Mouse (Mus musculus): ENCODE measurements around the gene Haspin.
"Not testable (repeated sequence)": the region's sequence is repeated elsewhere in the genome, so short reads cannot be mapped to it uniquely, and the experiment has no call there.

Haspin gene

GRCm38 (mm10) chr11:73144261-73144681 lies 6.2 kb upstream of the Haspin start:
- CTCF ChIA-PET: no interaction called here

GRCm38 (mm10) chr11:73137116-73137515 lies 978 bp downstream of the Haspin start:
- CTCF ChIA-PET: no interaction called here

DNA sequence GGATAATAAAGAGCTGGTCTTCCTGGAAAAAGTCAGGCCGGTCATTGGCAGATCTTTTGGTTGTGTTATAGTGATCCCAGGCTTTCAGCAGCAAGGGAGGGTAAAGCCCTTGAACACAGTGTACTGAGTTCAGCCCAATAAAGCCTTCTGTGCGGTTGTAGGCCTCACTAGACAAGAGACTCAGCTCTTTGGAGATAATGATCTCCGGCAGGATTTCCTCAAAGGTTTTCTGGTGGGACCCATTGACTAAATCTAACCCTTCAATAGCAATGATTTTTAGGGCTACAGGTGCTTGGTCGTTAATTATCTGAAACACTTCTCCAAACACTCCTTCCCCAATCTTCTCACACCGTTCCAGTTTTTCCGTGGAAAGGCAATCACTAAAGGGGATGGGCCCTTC lies 1.5 kb downstream of the Haspin start:
- CTCF ChIA-PET: no interaction called here

GRCm38 (mm10) chr11:73134222-73134621 lies 3.9 kb downstream of the Haspin start:
- CTCF ChIA-PET: no interaction called here

- CTCF ChIA-PET: no interaction called here
These were observed 5.1 kb downstream of the Haspin start for GRCm38 (mm10) chr11:73132999-73133398.

GRCm38 (mm10) chr11:73131020-73131419 lies 7.1 kb downstream of the Haspin start:
- CTCF ChIA-PET: no interaction called here

GRCm38 (mm10) chr11:73126495-73126894 lies 11.6 kb downstream of the Haspin start:
- CTCF ChIA-PET: no interaction called here

DNA sequence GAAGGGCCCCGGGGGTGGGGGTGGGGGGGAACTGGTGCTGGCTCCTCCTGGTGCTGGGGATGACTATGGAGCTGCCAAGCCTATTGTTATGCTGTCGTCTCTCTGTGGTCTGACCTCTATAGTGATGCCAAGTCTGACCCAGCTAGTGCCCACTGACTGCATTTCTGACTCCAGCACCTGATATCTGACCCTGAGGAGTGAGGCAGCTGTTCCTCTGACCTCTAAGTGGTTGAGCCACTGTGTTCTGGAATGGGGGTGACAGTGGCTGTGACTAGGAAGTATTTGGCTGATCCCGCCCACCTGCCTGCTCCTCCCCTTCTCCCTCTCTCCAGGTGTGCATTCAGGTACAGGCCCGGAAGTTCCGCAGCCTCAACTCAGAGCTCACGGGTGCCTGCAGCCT lies 26.7 kb downstream of the Haspin start:
- CTCF ChIA-PET: no interaction called here

GRCm38 (mm10) chr11:73109941-73110340 lies 28.2 kb downstream of the Haspin start:
- CTCF ChIA-PET: no interaction called here

- CTCF ChIA-PET: no interaction called here
These were observed 29.0 kb downstream of the Haspin start for GRCm38 (mm10) chr11:73108898-73109625.

DNA sequence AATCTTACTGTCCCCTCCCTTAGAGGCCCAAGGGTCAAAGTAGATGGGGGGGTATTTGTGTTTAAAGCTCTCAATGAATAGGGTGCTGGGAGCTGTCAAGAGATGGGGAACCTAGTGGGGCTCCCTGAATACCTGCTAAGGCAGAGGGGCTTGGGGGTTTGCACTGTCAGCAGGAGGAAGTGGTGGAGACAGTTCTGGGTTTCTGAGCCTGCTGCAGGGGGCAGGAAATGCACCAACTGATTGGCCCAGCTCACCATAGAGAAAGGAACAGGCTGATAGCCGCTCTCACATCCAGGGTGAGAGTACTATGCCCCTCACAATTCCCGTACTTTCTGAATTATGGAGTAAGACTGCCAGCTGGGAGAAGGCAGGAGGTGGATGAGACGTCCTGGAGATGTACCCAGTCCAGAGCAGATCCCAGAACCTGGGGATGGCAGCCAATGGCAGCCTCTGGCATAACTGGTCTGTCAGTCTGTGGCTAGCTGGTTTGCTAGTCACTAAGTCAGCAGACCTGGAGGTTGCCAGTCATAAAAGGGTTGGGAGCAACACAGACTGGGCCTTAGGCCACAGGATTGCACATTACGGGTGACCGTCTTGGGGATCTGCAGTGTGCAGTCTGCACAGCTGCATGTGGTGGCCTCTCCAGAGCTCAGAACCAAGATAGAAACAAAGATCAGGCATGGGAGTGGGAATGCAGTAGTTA lies 29.7 kb downstream of the Haspin start:
- CTCF ChIA-PET: no interaction called here

DNA sequence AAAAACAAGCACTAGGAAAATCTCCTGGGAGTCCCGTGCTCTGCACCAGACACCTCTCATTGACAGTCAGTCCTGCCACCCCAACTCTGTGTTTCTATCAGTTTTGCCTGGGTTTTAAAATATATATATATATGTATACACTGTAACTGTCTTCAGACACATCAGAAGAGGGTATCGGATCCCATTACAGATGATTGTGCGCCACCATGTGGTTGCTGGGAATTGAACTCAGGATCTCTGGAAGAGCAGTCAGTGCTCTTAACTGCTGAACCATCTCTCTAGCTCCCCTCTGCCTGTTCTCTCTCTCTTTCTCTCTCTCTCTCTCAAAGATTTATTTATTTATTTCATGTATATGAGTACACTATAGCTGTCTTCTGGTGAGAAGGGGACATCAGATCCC lies 30.7 kb downstream of the Haspin start:
- CTCF ChIA-PET: not testable (repeated sequence)

- CTCF ChIA-PET: interaction anchor here (0.7 kb wide), 1 partner anchor 28 kb away, joined by 5 read pairs; no protein-coding TSS in a partner anchor
These were observed 32.8 kb downstream of the Haspin start for GRCm38 (mm10) chr11:73105246-73105645.

DNA sequence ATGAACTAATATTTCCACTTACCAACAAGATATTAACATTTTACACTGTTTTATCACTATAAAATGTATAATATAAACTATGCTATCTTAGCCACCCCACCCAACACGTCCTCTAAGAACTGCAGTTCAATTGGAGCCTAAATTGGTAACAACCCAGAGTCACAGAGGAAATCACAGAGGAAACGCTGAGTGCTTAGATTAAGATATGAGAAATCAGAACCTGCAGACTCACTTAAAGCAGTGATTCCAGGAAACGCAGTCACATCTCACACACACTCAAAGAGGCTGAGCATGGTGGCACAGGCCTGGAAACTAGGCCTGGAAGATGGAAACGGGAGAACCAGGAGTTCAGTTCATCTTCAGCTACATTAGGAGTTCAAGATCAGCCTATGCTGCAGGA lies 36.8 kb downstream of the Haspin start:
- CTCF ChIA-PET: no interaction called here

DNA sequence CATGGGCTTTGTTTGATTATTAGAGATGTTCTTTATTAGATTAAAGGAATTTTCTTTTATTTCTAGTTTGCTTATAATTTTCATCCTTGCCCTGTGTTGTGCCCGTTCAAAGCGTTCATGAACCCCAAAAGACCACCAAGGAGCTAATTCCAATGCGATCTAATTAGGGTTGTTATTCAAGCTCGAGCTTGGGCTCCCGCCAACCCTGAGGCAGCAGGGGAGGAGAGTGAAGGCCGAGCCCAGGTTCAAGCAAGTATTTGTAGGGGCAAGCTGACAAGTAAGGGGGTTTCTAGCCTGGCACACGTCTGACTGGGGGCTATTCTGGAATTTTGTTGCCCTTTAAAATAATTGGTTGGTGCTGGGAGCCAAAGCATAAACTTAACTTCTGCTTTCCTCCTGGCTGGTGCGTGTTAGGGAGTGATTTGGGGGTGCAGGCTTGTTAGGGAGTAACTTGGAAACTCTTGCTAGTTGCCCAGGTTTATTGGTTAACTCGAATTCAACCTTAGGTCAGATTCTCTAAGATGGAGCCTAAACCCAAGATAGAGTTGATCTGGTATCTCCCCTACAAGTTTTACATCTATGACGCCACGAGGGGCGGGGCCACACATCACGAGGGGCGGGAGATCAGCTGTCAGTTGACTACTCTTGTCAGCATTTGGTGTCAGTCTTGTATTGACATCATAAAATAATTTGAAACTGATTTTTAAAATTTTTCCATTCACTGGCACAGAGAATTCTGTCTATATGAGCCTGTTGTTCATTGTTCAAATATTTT lies 37.9 kb downstream of the Haspin start:
- CTCF ChIA-PET: interaction anchor here (0.6 kb wide), 2 partner anchors 61 to 90 kb away, joined by 3 to 5 read pairs; no protein-coding TSS in a partner anchor

DNA sequence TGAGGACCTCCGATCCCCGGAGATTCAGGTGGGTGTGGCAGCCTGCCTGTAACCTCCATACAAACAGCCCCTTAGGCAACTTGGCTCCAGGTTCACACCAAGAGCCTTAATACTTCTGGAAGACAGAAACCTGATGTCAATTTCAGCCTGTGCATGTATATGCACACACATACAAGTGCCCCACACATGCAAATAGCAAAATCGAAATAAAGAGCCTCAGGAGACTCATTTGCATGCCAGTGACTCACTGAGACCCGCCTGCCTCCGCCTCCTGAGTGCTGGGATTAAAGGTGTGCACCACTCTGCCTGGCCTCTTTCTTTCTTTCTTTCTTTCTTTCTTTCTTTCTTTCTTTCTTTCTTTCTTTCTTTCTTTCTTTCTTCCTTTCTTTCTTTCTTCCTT lies 39.2 kb downstream of the Haspin start:
- CTCF ChIA-PET: interaction anchor here (0.7 kb wide), 1 partner anchor 26 kb away, joined by 7 read pairs; no protein-coding TSS in a partner anchor

- CTCF ChIA-PET: no interaction called here
These were observed 43.7 kb downstream of the Haspin start for GRCm38 (mm10) chr11:73094231-73094995.

- CTCF ChIA-PET: no interaction called here
These were observed 45.2 kb downstream of the Haspin start for GRCm38 (mm10) chr11:73092877-73093276.

GRCm38 (mm10) chr11:73092057-73092456 lies 46.0 kb downstream of the Haspin start:
- CTCF ChIA-PET: no interaction called here

DNA sequence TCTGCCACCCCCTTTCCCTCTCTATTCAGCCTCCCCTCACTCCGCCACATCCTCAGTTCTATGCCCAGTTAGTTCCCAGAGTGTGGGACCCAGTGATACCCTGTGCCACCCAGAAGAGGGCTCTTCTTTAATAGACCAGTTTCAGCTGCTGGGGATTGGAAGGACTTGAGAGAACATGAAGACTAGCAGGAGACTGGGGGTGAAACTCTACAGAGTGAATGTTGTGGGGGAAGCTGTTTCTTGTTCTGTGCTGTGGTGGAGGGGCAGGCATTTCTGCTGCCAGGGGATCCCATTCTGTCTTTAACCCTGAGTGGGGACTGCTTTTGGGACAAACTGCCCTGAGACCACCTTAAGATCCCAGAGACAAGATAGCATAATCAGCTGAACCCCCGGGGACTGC lies 47.3 kb downstream of the Haspin start:
- CTCF ChIA-PET: interaction anchor here (0.6 kb wide), 1 partner anchor 132 kb away, joined by 5 read pairs; no protein-coding TSS in a partner anchor

GRCm38 (mm10) chr11:73090283-73090682 lies 47.8 kb downstream of the Haspin start, which contains the start of gene Itgae:
TSS of gene Itgae (plus strand) at chr11:73090583.
- CTCF ChIA-PET: no interaction called here

Data from spleen, embryonic (tissue).